Mouse (Mus musculus): ENCODE results near the gene Fbxo47.
A peak's percentile ranks its signal among the peaks of the same experiment; 100 is the strongest.

The Fbxo47 gene

DNA sequence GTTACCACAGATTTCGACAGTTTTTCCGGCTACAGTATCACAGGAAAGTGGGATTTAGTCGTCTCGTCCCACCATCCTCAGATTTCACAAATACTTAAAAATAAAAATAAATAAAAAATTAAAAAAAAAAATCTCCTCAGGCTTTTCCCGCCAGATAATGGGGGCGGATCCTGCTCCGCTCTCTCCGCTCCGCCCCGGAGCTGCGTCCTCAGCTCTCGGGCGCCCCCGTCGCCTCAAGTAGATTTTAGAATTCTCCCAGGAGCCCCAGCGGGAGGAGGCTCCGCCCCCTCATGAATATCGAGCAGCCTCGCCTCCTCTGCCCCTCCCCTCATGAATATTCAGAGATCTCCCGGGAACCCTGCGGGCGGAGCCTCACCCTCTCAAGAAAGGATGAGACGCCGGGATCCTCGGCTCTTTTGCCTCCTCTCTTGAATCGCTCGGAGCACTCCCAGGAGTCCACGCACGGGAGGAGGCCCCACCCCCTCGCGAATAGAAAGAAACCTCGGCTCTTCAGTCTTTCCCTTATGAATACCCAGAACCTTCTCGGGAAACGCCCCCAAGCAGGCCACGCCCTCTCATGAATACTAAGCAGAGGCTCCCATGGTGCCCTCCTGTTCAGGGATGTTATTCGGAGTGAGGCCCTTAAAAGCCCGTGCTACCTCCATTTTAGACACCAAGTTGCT lies at the start of gene Fbxo47:
Fbxo47 (minus strand) TSS at position 237 of the 683 bp plus-strand sequence.
- peak; percentile 97 for DNase-seq

DNA sequence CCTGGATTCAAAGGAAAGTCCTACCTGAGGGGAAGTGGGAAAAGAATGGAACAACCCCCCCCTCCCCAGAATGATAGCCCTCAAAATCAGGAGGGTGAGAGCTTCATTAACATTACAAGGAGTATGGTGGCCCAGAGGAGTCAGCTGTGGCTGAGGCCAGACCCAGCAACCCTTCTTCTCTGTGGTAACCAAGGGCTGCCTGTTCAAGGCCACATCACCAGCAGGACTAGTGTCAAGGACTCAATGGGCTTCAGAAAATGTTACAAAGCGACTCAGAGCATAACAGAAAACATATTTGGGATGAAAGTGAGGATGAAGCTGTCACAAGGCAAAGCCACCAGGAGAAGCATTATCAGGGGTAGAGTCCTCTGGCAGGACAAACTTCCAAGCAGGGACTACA lies 49.6 kb upstream of the Fbxo47 start:
- DNase-seq = no peak

- no peak for DNase-seq
These were observed 45.0 kb upstream of the Fbxo47 start for GRCm38 (mm10) chr11:97928905-97929304.

DNA sequence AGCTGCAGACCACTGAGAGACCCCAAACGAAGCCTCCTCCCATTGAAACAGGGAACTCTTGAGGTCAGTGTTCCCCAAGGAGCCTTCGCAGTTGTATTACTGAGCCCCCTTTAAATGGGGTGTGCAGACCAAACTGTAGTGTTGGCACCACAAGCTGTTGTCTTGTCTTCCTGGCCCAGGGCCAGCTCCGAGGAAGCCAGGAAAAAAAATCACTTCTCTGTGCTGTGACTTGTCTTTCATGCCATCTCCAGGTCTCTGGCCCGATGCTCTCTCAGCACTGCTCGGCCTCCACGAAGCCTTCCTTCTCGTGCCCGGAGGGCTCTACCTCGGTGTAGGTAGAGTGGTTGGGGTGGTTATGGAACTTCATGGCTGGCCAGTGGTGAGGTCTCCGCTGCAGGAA lies 40.3 kb upstream of the Fbxo47 start:
- DNase-seq = no peak

DNA sequence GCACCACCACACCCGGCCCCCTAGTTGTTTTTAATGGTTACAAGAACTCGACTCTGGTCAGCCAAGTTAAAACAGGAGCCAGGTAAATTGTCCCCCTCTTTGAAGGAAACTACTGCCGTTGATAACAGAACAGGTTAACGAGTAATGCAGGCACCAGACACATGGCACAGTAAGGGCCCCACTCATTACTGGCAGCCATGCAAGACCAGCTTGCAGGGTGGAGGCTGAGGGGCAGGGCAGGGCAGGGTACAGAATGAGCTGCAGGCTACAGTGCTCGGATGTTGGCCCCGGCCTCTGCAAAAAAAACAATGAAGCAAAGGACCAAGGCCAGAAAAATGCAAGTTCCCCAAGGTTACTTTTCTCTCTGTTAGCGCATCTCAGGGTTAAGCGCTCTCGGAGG lies 39.7 kb upstream of the Fbxo47 start:
- no peak for DNase-seq

GRCm38 (mm10) chr11:97915974-97916503 lies 32.1 kb upstream of the Fbxo47 start:
- DNase-seq = no peak

DNA sequence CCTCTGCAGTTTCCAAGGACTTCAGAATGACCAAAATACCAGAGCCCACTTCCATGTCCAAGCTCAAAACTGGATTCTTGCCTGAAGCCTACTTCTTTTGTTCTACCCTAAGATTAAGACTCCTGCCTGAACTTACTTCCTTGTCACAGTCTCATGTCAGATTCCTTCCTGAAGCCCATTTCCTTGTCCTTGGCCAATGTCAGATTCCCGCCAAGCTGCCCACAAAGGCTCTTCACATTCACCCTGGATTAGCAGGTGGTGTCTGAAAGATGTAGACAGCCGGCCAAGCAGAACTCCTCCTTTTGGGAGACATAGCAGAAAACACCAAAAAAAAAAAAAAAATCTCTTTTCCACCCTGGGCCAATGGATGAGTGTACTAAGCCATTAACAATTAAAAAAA lies 31.5 kb upstream of the Fbxo47 start:
- no peak for DNase-seq

DNA sequence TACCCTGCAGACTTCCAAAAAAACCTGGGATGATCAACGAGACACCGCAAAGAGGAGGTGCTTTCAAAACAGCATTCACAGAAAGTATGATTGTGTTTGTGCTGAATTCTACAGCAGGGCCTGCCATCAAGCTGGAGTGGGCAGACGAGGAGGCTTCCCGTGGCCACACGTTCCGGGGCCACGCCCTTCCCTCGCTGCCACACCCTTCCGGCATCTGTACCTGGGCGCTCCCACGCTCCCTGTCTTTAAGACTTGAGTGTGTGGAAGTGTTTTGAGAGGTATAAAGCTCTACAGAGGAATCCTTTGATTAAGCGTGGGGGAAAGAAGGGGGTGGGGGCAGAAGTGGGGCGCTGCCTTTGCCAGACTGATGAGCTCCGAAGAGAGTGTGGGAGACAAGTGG lies 29.2 kb upstream of the Fbxo47 start:
- DNase-seq = no peak

DNA sequence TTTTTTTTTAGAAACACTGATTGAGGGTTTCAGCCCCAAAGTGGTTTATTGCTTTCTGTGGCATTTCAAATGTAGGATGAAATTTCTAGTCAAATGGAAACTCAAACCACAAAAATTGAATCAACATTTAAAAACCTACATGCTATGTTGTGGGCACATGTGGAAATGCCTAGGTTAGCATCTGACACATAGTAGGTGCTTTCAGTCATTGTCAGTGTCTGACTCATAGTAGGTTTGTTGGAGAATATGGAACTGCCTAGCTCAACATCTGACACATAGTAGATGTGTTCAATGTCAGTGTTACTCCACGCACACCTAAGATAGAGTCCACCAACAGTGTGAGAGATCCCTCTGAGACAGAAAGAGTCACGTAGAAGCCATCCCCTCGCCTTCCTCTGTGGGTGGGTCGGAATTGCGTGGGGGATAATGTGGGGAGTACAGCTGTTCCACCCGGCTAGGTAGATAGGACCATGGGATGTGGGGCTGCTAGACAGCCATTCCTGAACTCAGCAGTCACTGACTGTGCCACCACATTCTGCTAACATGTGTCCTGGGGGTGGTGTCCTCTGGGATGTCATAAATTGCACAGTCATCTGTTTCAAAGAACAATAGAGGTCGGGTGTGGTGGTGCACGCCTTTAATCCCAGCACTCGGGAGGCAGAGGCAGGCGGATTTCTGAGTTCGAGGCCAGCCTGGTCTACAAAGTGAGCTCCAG lies 24.8 kb upstream of the Fbxo47 start:
- no peak for DNase-seq

GRCm38 (mm10) chr11:97907935-97908334 lies 24.0 kb upstream of the Fbxo47 start:
- DNase-seq = no peak

GRCm38 (mm10) chr11:97906905-97907304 lies 23.0 kb upstream of the Fbxo47 start:
- no peak for DNase-seq

- DNase-seq = no peak
These were observed 22.0 kb upstream of the Fbxo47 start for GRCm38 (mm10) chr11:97905941-97906340.

DNA sequence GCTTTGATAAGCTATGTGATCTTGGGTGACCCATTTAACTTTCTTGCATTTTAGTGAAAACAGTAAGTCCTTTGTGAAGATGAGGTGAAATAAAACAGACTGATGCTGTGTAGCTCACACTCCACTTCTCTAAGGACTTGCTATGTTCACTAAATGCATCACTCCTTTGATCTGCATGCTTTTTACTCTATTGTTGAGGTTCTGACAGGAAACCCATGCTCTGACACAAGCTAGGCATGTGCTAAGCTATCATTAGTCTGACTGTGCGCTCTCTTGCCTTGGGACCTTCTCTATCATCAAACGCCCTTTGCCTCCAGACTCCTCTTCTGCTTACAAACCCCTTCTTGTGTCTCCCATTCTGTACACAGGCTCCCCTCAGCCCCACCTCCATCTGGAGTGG lies 21.6 kb upstream of the Fbxo47 start:
- no peak for DNase-seq

- DNase-seq = no peak
These were observed 20.8 kb upstream of the Fbxo47 start for GRCm38 (mm10) chr11:97904801-97905200.

- no peak for DNase-seq
These were observed 17.9 kb upstream of the Fbxo47 start for GRCm38 (mm10) chr11:97901806-97902205.

- DNase-seq = peak; percentile 83
These were observed 15.9 kb upstream of the Fbxo47 start for GRCm38 (mm10) chr11:97899822-97900221.

DNA sequence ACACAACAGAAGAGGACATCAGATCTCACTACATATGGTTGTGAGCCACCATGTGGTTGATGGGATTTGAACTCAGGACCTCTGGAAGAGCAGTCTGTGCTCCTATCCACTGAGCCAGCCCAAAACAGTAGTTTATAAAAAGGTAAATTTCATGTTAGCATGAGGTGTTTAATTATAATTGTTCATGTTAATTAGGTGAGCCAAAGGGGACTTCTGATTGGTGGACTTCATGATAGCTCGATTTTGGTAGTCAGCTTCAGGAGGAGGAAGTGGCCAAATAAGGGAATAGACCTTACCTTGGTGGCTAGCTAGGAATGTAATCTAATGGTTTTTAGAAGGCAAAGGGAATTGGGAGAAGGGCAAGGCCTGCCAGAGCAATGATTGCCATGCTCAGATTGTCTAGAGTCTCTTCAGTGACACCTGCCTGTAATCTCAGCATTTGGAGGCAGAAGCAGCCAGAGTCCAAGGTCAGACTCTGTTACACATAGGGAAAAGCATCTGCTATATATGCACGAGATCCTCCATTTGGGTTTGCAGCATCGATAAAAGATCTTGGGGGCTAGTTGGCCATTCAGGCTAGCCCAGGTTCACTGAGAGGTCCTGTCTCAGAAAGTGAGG lies 13.7 kb upstream of the Fbxo47 start:
- no peak for DNase-seq

DNA sequence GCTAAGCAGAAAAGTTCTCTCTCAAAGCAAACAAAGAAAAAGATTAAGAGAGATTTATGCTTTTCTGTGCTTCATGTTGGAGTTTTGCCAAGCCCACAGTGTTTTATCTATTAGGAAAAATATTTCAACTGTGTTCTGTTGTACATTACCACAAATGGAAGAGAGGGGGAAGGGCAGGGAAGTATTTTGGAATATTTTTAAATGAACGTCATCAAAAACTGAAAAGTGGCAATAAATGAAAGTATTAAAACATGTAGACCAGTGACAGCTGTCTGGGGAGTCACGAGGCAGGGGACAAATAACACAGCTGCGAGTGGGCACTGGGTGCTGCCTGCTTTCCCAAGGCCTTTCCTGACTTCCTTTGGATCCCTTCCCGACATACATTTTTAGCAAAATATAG lies 12.7 kb upstream of the Fbxo47 start:
- DNase-seq = no peak

GRCm38 (mm10) chr11:97891821-97892220 lies 7.9 kb upstream of the Fbxo47 start:
- no peak for DNase-seq

- DNase-seq = no peak
These were observed 1.5 kb upstream of the Fbxo47 start for GRCm38 (mm10) chr11:97885296-97885915.

DNA sequence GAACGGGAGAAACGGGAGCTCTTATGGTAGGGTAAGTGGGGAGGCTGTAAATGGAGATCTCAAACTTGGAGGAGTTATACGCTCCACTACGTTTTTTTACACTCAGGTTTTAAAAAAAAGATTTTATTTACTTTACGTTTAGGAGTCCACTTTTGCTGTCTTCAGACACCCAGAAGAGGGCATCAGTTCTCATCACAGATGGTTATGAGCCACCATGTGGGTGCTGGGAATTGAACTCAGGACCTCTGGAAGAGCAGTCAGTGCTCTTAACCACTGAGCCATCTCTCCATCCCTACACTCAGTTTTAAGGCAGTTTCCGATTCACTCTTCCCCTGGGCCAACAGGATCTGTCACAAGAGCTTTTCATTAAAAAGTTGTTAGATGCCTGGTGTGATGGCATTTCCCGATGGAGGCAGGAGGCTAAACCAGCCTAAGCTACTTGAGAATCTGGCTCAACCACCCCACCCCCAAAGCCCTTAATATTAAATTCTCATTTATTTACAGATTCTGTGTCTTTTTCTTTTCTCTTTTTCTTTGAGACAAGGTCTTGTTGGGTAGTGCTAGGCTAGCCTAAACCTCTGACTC lies 739 bp upstream of the Fbxo47 start:
- no peak for DNase-seq

GRCm38 (mm10) chr11:97883542-97883917 lies 424 bp downstream of the Fbxo47 start:
- DNase-seq = peak; percentile 89

DNA sequence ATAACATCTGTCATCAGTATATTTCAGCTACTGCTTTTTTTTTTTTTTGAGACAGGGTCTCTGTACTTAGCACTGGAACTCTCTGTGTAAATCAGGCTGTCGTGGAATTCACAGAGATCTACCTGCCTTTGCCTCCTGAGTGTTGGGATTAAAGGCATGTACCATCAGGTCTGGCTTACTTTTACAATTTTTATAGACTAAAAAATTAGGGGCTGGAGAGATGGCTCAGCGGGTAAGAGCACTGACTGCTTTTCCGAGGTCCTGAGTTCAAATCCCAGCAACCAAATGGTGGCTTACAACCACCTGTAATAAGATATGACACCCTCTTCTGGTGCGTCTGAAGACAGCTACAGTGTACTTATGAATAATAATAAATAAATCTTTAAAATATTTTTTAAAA lies 3.6 kb downstream of the Fbxo47 start:
- DNase-seq = no peak
